Mouse (Mus musculus) midbrain, embryonic 14.5 days (tissue): ENCODE measurements at regions not wholly inside any gene's neighbourhood (a gene's known extent, or its start where the extent isn't known, plus 50 kb on each side); places are given as distances from the start of the nearest gene placed in this dataset.

ENCODE experiments used
- ATAC-seq: fragments of 200-750 bp; cut with Nextera tagmentation; 2 replicates; pipeline ENCODE4 v1.8.0; 2017; ENCODE audit warnings: moderate number of reproducible peaks, moderate library complexity; ENCODE audit not compliant: low FRiP score, low TSS enrichment
- DNase-seq: peaks from one replicate; pipeline ENCODE4 v3.0.0-alpha.2; 2015
- H3K27ac ChIP-seq: fragments of 300-500 bp; sonication (generic); replicated peaks from 2 replicates; pipeline ENCODE4 v1.5.1; 2014; ENCODE audit warnings: mild to moderate bottlenecking, low read depth, low read length, moderate library complexity
- H3K27me3 ChIP-seq: fragments of 300-500 bp; sonication (generic); 2 replicates; pipeline ENCODE4 v1.6.1; 2014; ENCODE audit warnings: low read length, control low read depth, mixed read lengths; ENCODE audit not compliant: control insufficient read depth, insufficient read depth
- H3K36me3 ChIP-seq: fragments of 300-500 bp; sonication (generic); 2 replicates; pipeline ENCODE4 v1.6.1; 2014; ENCODE audit warnings: low read length, control low read depth; ENCODE audit not compliant: control insufficient read depth, insufficient read depth
- H3K4me1 ChIP-seq: fragments of 300-500 bp; sonication (generic); 2 replicates; pipeline ENCODE4 v1.6.1; 2014; ENCODE audit warnings: mild to moderate bottlenecking, antibody characterized with exemption, low read length, control low read depth; ENCODE audit not compliant: control insufficient read depth, insufficient read depth
- H3K4me2 ChIP-seq: fragments of 300-500 bp; sonication (generic); 2 replicates; pipeline ENCODE4 v1.6.1; 2014; ENCODE audit warnings: mild to moderate bottlenecking, low read length, moderate library complexity
- H3K4me3 ChIP-seq: fragments of 300-500 bp; sonication (generic); replicated peaks from 2 replicates; pipeline ENCODE4 v1.5.1; 2014; ENCODE audit warnings: low read depth, low read length
- H3K9ac ChIP-seq: fragments of 300-500 bp; sonication (generic); replicated peaks from 2 replicates; pipeline ENCODE4 v1.6.1; 2014; ENCODE audit warnings: mild to moderate bottlenecking, low read length, moderate library complexity
- H3K9me3 ChIP-seq: fragments of 300-500 bp; sonication (generic); 2 replicates; pipeline ENCODE4 v1.6.1; 2016; ENCODE audit warnings: low read length, control low read depth, mixed read lengths; ENCODE audit not compliant: control insufficient read depth
- WGBS: fragments of 180-500 bp; shearing (Covaris S2); extraction: QIAGEN DNeasy Blood & Tissue Kit; methylation state at CpG from one replicate; pipeline ENCODE4 v1.1.7; 2014; 5-methylcytosine and 5-hydroxymethylcytosine counted together

GRCm38 (mm10) chr1:182690323-182690722 is 58.7 kb downstream of the Ccdc185 start:
- H3K36me3 ChIP-seq, result no peaks in the 10 kb centered on the region
- H3K4me2 ChIP-seq, result no peak overlapping the region
- 87% methylated on average over 4 of the region's 4 CpGs for WGBS
- H3K27ac ChIP-seq, result no peak overlapping the region
- DNase-seq, result no peak
- H3K4me3 ChIP-seq, result no peak overlapping the region
- no peak for ATAC-seq
- no peaks in the 10 kb centered on the region for H3K27me3 ChIP-seq
- no peaks in the 10 kb centered on the region for H3K9me3 ChIP-seq
- H3K4me1 ChIP-seq, result 0 out of 2 replicates have a peak, but pooled peaks cover 4% of the 10 kb centered on the region
- H3K9ac ChIP-seq, result no peak overlapping the region

DNA sequence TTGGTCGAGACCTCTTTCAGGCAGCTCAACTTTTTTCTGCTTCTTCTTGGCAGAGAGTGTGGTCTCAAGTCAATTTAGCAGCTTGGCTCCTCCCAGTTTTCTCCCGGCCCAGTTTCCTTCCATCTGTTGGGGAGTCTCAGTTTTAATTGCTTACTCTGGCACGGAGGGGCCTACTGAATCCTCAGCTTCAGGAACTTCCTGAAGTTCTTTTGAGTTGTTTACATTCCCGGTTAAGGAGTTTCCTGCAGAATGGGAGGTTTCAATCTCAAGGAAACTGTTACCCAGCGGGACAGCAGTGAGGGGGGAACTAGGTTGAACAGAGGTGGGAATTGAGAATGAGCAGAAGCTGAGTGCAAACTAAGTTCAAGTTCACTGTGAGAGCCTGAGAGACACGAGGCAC is 59.2 kb downstream of the Ccdc185 start:
- H3K36me3 ChIP-seq, result no peaks in the 10 kb centered on the region
- DNase-seq (no peak), ATAC-seq (no peak)
- H3K4me2 ChIP-seq, result no peak overlapping the region
- 81% methylated on average over 6 of the region's 6 CpGs for WGBS
- no peaks in the 10 kb centered on the region for H3K9me3 ChIP-seq
- H3K9ac ChIP-seq, result no peak overlapping the region
- 0 out of 2 replicates have a peak, but pooled peaks cover 4% of the 10 kb centered on the region for H3K4me1 ChIP-seq
- no peaks in the 10 kb centered on the region for H3K27me3 ChIP-seq
- no peak overlapping the region for H3K27ac ChIP-seq
- no peak overlapping the region for H3K4me3 ChIP-seq

DNA sequence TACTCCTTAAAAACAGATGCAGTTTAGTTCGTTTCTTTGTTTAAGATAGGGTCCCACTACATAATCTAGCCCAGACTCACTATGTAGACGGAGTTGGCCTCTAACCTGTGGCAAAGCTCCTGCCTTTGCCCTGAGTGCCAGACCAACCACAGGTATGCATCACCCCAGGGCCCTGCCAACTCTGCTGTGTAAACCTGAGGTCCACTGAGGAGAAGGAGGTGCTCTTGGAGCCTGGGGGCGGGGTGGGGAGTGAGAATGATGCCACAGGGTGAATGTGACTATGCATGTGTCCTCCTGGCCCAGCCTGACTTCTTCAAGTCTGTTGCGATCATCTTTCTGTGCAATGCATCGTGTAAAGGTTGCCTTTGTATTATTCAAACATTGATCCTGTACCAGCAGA is 61.8 kb downstream of the Ccdc185 start:
- no peaks in the 10 kb centered on the region for H3K9me3 ChIP-seq
- no peaks in the 10 kb centered on the region for H3K36me3 ChIP-seq
- no peak overlapping the region for H3K4me3 ChIP-seq
- DNase-seq (no peak), ATAC-seq (no peak)
- H3K4me1 ChIP-seq, result peaks cover 13% of the 10 kb centered on the region; the same call in 1 of the 2 replicates
- no peak overlapping the region for H3K4me2 ChIP-seq
- H3K27ac ChIP-seq, result no peak overlapping the region
- 73% methylated on average over 5 of the region's 5 CpGs for WGBS
- H3K9ac ChIP-seq, result no peak overlapping the region
- no peaks in the 10 kb centered on the region for H3K27me3 ChIP-seq

DNA sequence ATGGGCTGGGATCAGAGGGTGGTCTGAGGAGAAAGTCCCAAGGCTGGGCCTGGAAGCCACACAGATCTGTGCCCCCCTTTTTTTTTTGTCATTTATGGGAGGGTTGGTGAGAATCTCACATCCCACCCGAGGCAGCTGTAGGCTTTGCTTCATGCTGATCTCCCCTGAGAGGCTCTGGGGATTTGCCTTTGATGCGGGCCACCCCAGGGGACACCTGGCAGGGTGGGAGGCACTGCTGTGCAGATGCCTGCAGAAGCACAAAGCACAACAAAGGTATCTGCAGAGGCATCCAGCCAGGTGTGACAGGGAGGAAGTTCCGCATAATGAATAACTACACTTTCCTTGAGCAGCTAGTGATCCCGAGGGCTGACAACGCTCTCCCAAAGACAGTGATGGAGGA is 62.7 kb downstream of the Ccdc185 start:
- H3K4me1 ChIP-seq, result peaks cover 13% of the 10 kb centered on the region; the same call in 1 of the 2 replicates
- no peaks in the 10 kb centered on the region for H3K27me3 ChIP-seq
- ATAC-seq (no peak), DNase-seq (peak; percentile 30)
- H3K36me3 ChIP-seq, result no peaks in the 10 kb centered on the region
- no peak overlapping the region for H3K9ac ChIP-seq
- H3K9me3 ChIP-seq, result no peaks in the 10 kb centered on the region
- H3K27ac ChIP-seq, result 0 out of 2 replicates have a peak overlapping the region, but pooled peaks have one; percentile 49
- WGBS, result 12% methylated on average over 5 of the region's 5 CpGs
- H3K4me2 ChIP-seq, result no peak overlapping the region
- H3K4me3 ChIP-seq, result no peak overlapping the region

DNA sequence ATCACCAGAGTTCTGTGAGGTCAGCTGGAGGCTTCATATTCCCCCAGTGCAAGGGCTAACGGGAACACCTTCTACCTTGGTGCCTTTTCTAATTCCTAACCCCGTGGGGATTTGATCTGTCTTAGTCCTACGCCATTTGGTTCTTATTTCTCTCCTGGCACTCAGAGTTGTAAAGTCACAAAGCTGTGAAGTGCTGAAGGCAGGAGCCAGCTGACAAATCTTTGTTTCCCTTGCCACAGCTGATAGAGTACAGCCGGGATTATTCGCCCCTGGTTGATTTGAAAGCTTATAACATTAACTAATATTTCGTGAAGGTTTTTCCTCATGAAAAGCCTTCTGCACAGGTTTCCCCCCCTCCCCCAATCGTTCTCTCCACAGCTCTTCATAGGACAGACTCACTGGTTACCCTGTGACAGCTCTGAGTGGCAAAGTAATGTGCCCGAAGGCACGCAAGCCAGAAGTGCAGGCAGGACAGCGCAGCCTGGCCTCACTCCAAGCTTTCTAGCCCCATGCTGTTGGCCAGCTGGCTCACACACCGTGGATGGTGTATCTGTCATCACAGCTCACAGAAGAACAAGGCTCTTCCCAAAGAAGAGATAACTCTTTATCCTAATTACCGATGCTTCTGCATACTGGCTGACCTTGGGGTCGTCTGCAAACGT is 66.3 kb downstream of the Ccdc185 start:
- peaks cover 13% of the 10 kb centered on the region; the same call in 1 of the 2 replicates for H3K4me1 ChIP-seq
- no peak for ATAC-seq

More for the DNA sequence above, 66.3 kb downstream of the Ccdc185 start:
- H3K4me2 ChIP-seq, result no peak overlapping the region
- H3K36me3 ChIP-seq, result no peaks in the 10 kb centered on the region
- H3K4me3 ChIP-seq, result no peak overlapping the region
- no peaks in the 10 kb centered on the region for H3K27me3 ChIP-seq
- no peaks in the 10 kb centered on the region for H3K9me3 ChIP-seq
- 54% methylated on average over 14 of the region's 14 CpGs for WGBS
- H3K27ac ChIP-seq, result no peak overlapping the region
- no peak overlapping the region for H3K9ac ChIP-seq
- DNase-seq, result peak; percentile 61
